Mouse (Mus musculus): ENCODE measurements around the gene Olfr837.

- TF ChIP-seq CTCF (conservative IDR thresholded peaks at IDR 0.05; ENCODE audit: low read length) (no peak), NANOG (IDR thresholded peaks at IDR 0.05; ENCODE audit: borderline replicate concordance, low read length) (no peak)
Measured at GRCm38 (mm10) chr9:19120082-19120481, 16.0 kb upstream of the Olfr837 start, which contains the start of gene Olfr836.

All from E14TG2a.4 (cell line).